Mouse (Mus musculus): ENCODE measurements at regions not wholly inside any gene's neighbourhood (a gene's known extent, or its start where the extent isn't known, plus 50 kb on each side); places are given as distances from the start of the nearest gene placed in this dataset.

- TF ChIP-seq CTCF (IDR thresholded peaks at IDR 0.05; ENCODE audit: control insufficient read depth, insufficient read depth, low read length) (no peak), POLR2A (IDR thresholded peaks at IDR 0.05; ENCODE audit: borderline replicate concordance, control insufficient read depth, low read depth, low read length) (no peak)
Observed at GRCm38 (mm10) chr16:95790691-95791090, 88.8 kb downstream of the Ets2 start.

All from bone marrow, adult 2 months (tissue).